Mouse (Mus musculus) forebrain, postnatal 0 days (tissue): ENCODE measurements around the gene Dusp16. TPM values are rescaled to one million over a fixed set of nuclear protein-coding genes. Genes with fewer than 3 reads are reported as not detected.

ENCODE experiments used
- ATAC-seq: fragments of 200-750 bp; cut with Nextera tagmentation; 2 replicates; pipeline ENCODE4 v1.8.0; 2017; ENCODE audit warnings: mild to moderate bottlenecking, moderate library complexity
- DNase-seq: peaks from one replicate; pipeline ENCODE4 v3.0.0-alpha.2; 2015
- H3K27ac ChIP-seq: fragments of 300-500 bp; sonication (generic); 2 replicates; pipeline ENCODE4 v1.5.1; 2014; ENCODE audit warnings: low read depth, mild to moderate bottlenecking, antibody characterized with exemption, low read length, moderate library complexity, mixed read lengths
- H3K27me3 ChIP-seq: fragments of 300-500 bp; sonication (generic); 2 replicates; pipeline ENCODE4 v1.6.1; 2014; ENCODE audit warnings: mild to moderate bottlenecking, low read length, mixed read lengths; ENCODE audit not compliant: insufficient read depth
- H3K36me3 ChIP-seq: fragments of 300-500 bp; sonication (generic); 2 replicates; pipeline ENCODE4 v1.6.1; 2014; ENCODE audit warnings: mild to moderate bottlenecking, moderate library complexity; ENCODE audit not compliant: insufficient read depth
- H3K4me1 ChIP-seq: fragments of 300-500 bp; sonication (generic); 2 replicates; pipeline ENCODE4 v1.6.1; 2014; ENCODE audit warnings: antibody characterized with exemption; ENCODE audit not compliant: insufficient read depth
- H3K4me2 ChIP-seq: fragments of 300-500 bp; sonication (generic); 2 replicates; pipeline ENCODE4 v1.6.1; 2014; ENCODE audit warnings: low read depth, mild to moderate bottlenecking, moderate library complexity
- H3K4me3 ChIP-seq: fragments of 300-500 bp; sonication (generic); 2 replicates; pipeline ENCODE4 v1.5.1; 2014; ENCODE audit warnings: low read depth, low read length, mixed read lengths
- H3K9ac ChIP-seq: fragments of 300-500 bp; sonication (generic); 2 replicates; pipeline ENCODE4 v1.6.1; 2014; ENCODE audit warnings: mild to moderate bottlenecking
- H3K9me3 ChIP-seq: fragments of 300-500 bp; sonication (generic); 2 replicates; pipeline ENCODE4 v1.6.1; 2016; ENCODE audit warnings: low read length
- CTCF ChIP-seq: sonication (generic); IDR thresholded peaks from 2 replicates; pipeline ENCODE4 v1.5.1; 2016; ENCODE audit warnings: antibody characterized with exemption, control low read depth, low read depth
- WGBS: fragments of 180-500 bp; shearing (Covaris S2); extraction: QIAGEN DNeasy Blood & Tissue Kit; methylation state at CpG from one replicate; pipeline ENCODE4 v1.1.7; 2014; 5-methylcytosine and 5-hydroxymethylcytosine counted together
- polyA plus RNA-seq: library from polyadenylated mRNA; unstranded; fragments of >200 nt; fragmentation: Nextera tagmentation; extraction: Ambion mirVana; gene quantifications from 2 replicates; pipeline ENCODE4 v1.2.1, GENCODE M21; 2015
- total RNA-seq: library from RNA; depleted of rRNA; stranded (reverse); fragments of >200 nt; gene quantifications from 2 replicates; pipeline ENCODE4 v1.2.3, GENCODE M21; 2014

The Dusp16 gene
- total and polyA plus RNA-seq, 2 experiments from 2014 or later: 2.7 to 5.7 TPM

DNA sequence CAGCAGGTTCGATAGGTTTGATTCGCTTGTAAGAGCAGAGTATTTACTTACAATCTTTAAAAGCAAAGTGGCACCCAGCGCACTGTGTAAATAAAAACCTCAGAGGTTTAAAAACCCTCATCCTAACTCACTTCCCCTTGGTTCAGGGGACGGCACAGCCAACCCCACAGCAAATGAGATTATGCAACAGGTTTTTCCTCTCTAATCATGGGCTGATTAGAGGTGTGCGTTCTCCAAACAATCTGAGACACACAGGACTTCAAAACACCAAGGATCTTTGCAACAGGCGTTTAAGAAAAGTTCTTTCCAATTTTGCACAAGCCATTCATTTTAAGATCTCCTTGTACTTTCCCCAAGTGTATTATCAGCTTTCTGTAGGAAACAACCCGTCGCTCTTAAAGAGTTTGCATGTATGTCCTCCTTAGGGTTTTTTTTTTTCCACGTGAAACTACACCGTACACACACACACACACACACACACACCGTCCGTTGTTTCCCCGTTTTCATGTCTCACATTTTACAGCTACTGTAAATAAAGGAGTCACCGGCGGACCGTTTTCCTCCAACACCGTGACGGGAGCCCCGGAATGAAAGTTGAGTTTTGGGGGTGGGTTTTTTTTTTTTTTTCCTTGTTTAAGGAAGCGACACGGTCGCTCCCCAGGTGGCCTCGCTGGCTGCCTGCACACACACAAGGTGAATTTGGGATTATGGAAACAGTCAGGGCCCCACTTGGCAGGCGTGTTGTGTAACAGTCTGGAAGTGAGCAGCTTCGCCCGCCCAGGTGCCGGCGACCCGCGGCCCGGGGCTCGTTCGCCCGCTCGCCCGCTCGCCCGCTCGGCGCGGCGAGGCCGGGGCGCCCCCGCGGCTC lies 940 bp downstream of the Dusp16 start:
- ATAC-seq: no peak
- Histone ChIP-seq H3K27me3 (no peaks in the 10 kb centered on the region), H3K4me2 (peak overlapping the region; percentile 83), H3K4me3 (peak overlapping the region; percentile 76), H3K9ac (peak overlapping the region; percentile 65), H3K9me3 (no peaks in the 10 kb centered on the region), H3K36me3 (no peaks in the 10 kb centered on the region), H3K4me1 (no peaks in the 10 kb centered on the region), H3K27ac (peak overlapping the region; percentile 80; the same call in 1 of the 2 replicates)
- no peak for TF ChIP-seq CTCF
- WGBS: 4% methylated on average over 42 of the region's 46 CpGs
- peak; percentile 25 for DNase-seq

DNA sequence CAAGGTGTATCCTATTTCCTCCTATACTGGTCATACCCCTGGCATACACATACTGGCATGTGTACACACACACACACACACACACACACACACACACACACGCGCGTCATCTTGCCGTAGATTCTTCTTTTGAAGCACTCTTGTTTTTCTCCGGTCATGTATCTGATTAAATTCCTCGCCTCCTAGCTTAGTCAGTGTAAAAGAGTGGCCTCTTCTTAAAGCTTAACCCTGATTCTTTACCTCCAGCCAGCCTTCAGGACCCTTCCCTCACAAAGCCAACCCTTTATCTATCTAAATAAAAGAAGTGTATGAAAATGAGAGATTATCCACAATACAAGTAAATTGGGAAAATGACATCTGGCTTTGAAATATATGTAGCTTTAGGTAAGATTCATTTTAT lies 3.3 kb downstream of the Dusp16 start:
- no peaks in the 10 kb centered on the region for H3K9me3 ChIP-seq
- ATAC-seq (no peak), DNase-seq (no peak)
- no peak overlapping the region for H3K27ac ChIP-seq
- 48% methylated on average over 6 of the region's 6 CpGs for WGBS
- no peak overlapping the region for H3K4me3 ChIP-seq
- no peaks in the 10 kb centered on the region for H3K36me3 ChIP-seq
- H3K27me3 ChIP-seq: no peaks in the 10 kb centered on the region
- H3K4me2 ChIP-seq: no peak overlapping the region
- no peak for TF ChIP-seq CTCF
- H3K9ac ChIP-seq: no peak overlapping the region
- no peaks in the 10 kb centered on the region for H3K4me1 ChIP-seq

DNA sequence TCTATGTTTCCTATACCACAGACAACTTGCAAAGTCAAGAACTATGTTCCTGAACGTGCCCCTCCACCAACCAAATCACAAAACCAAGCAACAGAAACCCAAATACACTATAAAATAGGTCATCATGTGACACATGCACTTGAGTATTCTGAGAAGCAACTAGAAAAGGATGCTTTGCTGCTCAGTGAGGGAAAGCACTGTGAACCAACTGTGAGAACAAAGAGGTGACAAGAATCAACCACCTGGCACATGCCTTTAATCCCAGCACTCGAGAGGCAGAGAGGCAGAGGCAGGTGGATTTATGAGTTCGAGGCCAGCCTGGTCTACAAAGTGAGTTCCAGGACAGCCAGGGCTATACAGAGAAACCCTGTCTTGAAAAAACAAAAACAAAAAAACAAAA lies 6.0 kb downstream of the Dusp16 start:
- Histone ChIP-seq H3K4me3 (no peak overlapping the region), H3K4me1 (no peaks in the 10 kb centered on the region), H3K9ac (no peak overlapping the region), H3K27me3 (no peaks in the 10 kb centered on the region), H3K27ac (no peak overlapping the region), H3K36me3 (no peaks in the 10 kb centered on the region), H3K4me2 (no peak overlapping the region), H3K9me3 (no peaks in the 10 kb centered on the region)
- ATAC-seq: no peak
- DNase-seq: no peak
- no peak for TF ChIP-seq CTCF
- 60% methylated on average over 3 of the region's 3 CpGs for WGBS

DNA sequence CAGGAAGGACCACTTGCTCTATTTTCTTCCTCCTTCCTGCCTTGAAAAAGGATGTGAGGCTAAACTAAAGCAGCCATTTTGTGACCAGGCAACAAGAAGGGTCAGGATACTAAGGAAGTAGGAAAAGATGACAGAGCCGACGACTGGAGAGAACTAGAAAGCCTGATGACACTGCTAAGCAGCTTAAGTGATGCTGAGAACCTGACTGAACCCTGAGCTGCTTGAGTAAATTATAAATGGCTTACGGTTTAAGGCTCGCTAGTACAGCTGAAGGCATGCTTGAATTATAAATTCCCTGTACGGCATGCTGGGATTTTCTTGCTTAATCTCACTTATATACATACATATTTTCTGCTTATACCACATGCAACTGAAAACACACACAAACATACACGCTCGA lies 9.5 kb downstream of the Dusp16 start:
- Histone ChIP-seq H3K4me2 (no peak overlapping the region), H3K27me3 (no peaks in the 10 kb centered on the region), H3K4me3 (no peak overlapping the region), H3K9ac (no peak overlapping the region), H3K36me3 (no peaks in the 10 kb centered on the region), H3K27ac (no peak overlapping the region), H3K9me3 (no peaks in the 10 kb centered on the region), H3K4me1 (no peaks in the 10 kb centered on the region)
- ATAC-seq (no peak), DNase-seq (no peak)
- WGBS: 88% methylated on average over 7 of the region's 7 CpGs
- TF ChIP-seq CTCF: no peak

DNA sequence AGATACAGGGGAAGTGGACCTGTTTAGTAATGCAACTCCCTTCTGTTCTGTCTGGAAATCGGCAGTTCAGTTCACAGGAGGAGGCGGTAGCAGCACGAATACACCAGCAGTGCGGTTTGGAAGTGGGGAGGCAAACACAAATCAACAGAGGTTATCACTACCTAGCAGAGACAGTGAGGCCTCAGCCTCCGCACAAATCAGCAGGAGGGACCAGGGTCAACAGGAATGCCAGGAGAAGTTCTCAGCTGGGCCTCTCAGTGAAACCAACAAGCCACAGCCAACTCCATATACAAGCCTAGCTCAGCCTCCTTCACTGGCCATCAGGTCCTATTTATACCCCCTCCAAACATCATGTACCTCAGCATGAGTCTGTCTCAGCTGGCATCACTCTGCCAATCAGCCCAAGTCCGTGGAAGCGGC lies 10.9 kb downstream of the Dusp16 start:
- WGBS: 82% methylated on average over 7 of the region's 7 CpGs
- Histone ChIP-seq H3K27me3 (no peaks in the 10 kb centered on the region), H3K27ac (no peak overlapping the region), H3K9me3 (no peaks in the 10 kb centered on the region), H3K4me3 (no peak overlapping the region), H3K9ac (no peak overlapping the region), H3K36me3 (no peaks in the 10 kb centered on the region), H3K4me2 (no peak overlapping the region), H3K4me1 (no peaks in the 10 kb centered on the region)
- no peak for ATAC-seq
- DNase-seq: no peak
- TF ChIP-seq CTCF: no peak

DNA sequence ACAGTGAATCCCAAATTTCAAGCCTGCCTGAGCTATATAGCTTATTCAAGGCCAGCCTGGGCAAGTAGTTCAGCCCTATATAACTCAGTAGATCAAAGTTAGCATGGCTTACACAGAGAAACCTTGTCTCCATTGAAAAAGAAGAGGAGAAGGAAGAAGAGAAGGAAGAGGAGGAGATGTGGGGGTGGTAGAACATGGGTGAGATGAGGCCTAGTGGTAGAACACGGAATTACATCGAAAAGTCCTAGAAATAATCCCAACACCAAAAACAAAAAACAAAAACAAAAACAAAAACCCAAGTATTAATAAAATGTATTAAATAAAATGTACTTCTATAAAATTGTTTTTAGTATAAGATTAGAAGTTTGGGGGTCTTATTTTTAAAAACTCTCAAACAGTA lies 12.4 kb downstream of the Dusp16 start:
- H3K27ac ChIP-seq: no peak overlapping the region
- TF ChIP-seq CTCF: peak; percentile 30
- DNase-seq (no peak), ATAC-seq (no peak)
- 77% methylated on average over 2 of the region's 2 CpGs for WGBS
- H3K4me3 ChIP-seq: no peak overlapping the region
- H3K9ac ChIP-seq: no peak overlapping the region
- no peaks in the 10 kb centered on the region for H3K36me3 ChIP-seq
- no peaks in the 10 kb centered on the region for H3K9me3 ChIP-seq
- no peak overlapping the region for H3K4me2 ChIP-seq
- H3K4me1 ChIP-seq: no peaks in the 10 kb centered on the region
- no peaks in the 10 kb centered on the region for H3K27me3 ChIP-seq

DNA sequence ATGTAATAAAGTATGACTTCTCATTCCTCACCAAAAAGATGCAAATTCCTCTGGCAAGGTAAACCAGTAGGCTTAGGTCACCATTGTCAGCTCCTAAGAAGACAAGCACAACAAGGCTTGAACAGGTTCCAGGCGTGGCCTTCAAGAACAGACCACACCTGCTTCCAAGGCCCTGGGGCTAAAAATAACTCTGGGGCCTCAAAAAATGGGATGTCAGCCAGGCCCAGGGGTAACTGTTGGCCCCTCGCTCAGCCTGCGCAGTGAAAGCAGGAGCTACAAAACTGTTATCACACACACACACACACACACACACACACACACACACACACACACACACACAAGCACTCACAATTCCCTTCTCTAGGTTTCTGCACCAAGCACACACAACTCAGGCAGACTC lies 18.5 kb downstream of the Dusp16 start:
- DNase-seq: no peak
- Histone ChIP-seq H3K36me3 (no peaks in the 10 kb centered on the region), H3K9ac (no peak overlapping the region), H3K4me1 (no peaks in the 10 kb centered on the region), H3K4me2 (no peak overlapping the region), H3K27ac (no peak overlapping the region), H3K9me3 (no peaks in the 10 kb centered on the region), H3K4me3 (no peak overlapping the region), H3K27me3 (no peaks in the 10 kb centered on the region)
- ATAC-seq: no peak
- no peak for TF ChIP-seq CTCF
- WGBS: 34% methylated on average over 3 of the region's 3 CpGs
